Mouse (Mus musculus) left cerebral cortex, postnatal 4 days (tissue): ENCODE measurements around the gene Mlf2. TPM values are rescaled to one million over a fixed set of nuclear protein-coding genes. Genes with fewer than 3 reads are reported as not detected.

Experiments
- total RNA-seq, 2 experiments: library from RNA; stranded (reverse); gene quantifications; 2 replicates each; pipeline ENCODE4 v1.2.3; 2021

Mlf2 gene
- total RNA-seq, 2 experiments from 2014 or later = 467 to 469 TPM

Other genes with a start within 250 kb of the Mlf2 start
- 10 to 100 TPM; 56.7 to 56.9 TPM for gene Emg1, start 219.2 kb upstream of the Mlf2 start, total RNA-seq
- gene Phb2, start 219.1 kb upstream of the Mlf2 start, total RNA-seq = 100 to 1,000 TPM; 169 to 170 TPM
- gene Ptpn6, start 192.7 kb upstream of the Mlf2 start, total RNA-seq = 1 to 10 TPM; 3.3 to 9.2 TPM
- gene Grcc10, start 190.0 kb upstream of the Mlf2 start, total RNA-seq = 100 to 1,000 TPM; 334 to 350 TPM
- gene Gm45234, start 175.4 kb upstream of the Mlf2 start, total RNA-seq = not detected
- gene Atn1, start 174.9 kb upstream of the Mlf2 start, total RNA-seq = 100 to 1,000 TPM; 174 to 180 TPM
- 100 to 1,000 TPM; 190 to 217 TPM for gene Eno2, start 161.7 kb upstream of the Mlf2 start, total RNA-seq
- 1 to 10 TPM; 2.1 to 4.3 TPM for gene Lrrc23, start 151.7 kb upstream of the Mlf2 start, total RNA-seq
- 1 to 10 TPM; 4.1 TPM for gene Spsb2, start 122.7 kb upstream of the Mlf2 start, total RNA-seq
- 100 to 1,000 TPM; 275 to 296 TPM for gene Tpi1, start 117.1 kb upstream of the Mlf2 start, total RNA-seq
- 100 to 1,000 TPM; 192 to 202 TPM for gene Usp5, start 101.9 kb upstream of the Mlf2 start, total RNA-seq
- gene Cdca3, start 101.8 kb upstream of the Mlf2 start, total RNA-seq = 10 to 100 TPM in 1 of 2 experiments, 1 to 10 TPM in 1; 6.9 to 10.8 TPM
- under 1 TPM; 0.32 to 0.46 TPM for gene Gnb3, start 91.1 kb upstream of the Mlf2 start, total RNA-seq
- 10 to 100 TPM; 55.9 to 56.1 TPM for gene P3h3, start 73.6 kb upstream of the Mlf2 start, total RNA-seq
- gene Gpr162, start 67.4 kb upstream of the Mlf2 start, total RNA-seq = 100 to 1,000 TPM; 145 to 164 TPM
- 1 to 10 TPM in 1 of 2 experiments, under 1 TPM in 1; 0.52 to 1.2 TPM for gene Cd4, start 43.2 kb upstream of the Mlf2 start, total RNA-seq
- gene Lag3, start 19.7 kb upstream of the Mlf2 start, total RNA-seq = 1 to 10 TPM; 1.7 to 2.3 TPM
- gene Ptms, start 11.3 kb upstream of the Mlf2 start, total RNA-seq = 1,000 to 10,000 TPM; 1,603 to 1,633 TPM
- gene Cops7a, start 34.2 kb downstream of the Mlf2 start, total RNA-seq = 10 to 100 TPM; 67.8 to 72.6 TPM
- gene Pianp, start 65.3 kb downstream of the Mlf2 start, total RNA-seq = 10 to 100 TPM; 89.1 to 97.3 TPM
- gene Zfp384, start 77.8 kb downstream of the Mlf2 start, total RNA-seq = 10 to 100 TPM; 51.8 to 56.1 TPM
- gene Ing4, start 108.4 kb downstream of the Mlf2 start, total RNA-seq = 10 to 100 TPM; 67.4 to 72.0 TPM
- 10 to 100 TPM; 11.7 to 13.0 TPM for gene Acrbp, start 118.3 kb downstream of the Mlf2 start, total RNA-seq
- 1 to 10 TPM; 1.3 TPM for gene Lpar5, start 136.5 kb downstream of the Mlf2 start, total RNA-seq
- gene Chd4, start 164.6 kb downstream of the Mlf2 start, total RNA-seq = 100 to 1,000 TPM; 173 to 175 TPM
- gene Nop2, start 200.5 kb downstream of the Mlf2 start, total RNA-seq = 10 to 100 TPM; 43.0 to 44.5 TPM
- 10 to 100 TPM; 27.0 to 28.3 TPM for gene Iffo1, start 213.9 kb downstream of the Mlf2 start, total RNA-seq
- gene Gapdh, start 235.1 kb downstream of the Mlf2 start, total RNA-seq = 1,000 to 10,000 TPM; 1,244 to 1,314 TPM